Mouse (Mus musculus) erythroblast, embryonic 14.5 days (primary cell): Measurements from ENCODE around the gene Agap1.

Experiments used
- GATA1 ChIP-seq: IDR thresholded peaks from 2 replicates; pipeline ENCODE4 v1.6.1; 2012; ENCODE audit warnings: low read length, inconsistent platforms, mixed read lengths
- TAL1 ChIP-seq: IDR thresholded peaks from 3 replicates; pipeline ENCODE4 v1.6.1; 2012; ENCODE audit warnings: low read length, inconsistent platforms, mixed read lengths

DNA sequence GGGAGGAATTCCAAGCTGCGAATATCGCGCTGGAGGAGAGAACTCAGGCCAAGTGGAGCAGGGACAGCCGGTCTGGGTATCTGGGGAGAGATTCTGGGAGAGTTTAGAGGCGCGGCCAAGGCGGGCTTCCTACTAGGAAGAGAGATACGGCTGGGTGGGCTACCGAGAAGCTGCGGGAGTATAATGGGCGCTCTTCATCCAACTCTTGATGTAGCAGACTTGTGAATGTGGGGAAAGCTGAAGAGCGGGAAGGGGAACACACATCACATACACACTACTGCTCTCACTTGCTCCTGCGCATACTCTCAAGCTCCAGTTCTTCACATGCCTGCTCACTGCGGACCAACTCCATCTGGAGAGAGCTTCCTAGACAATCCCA is 469.0 kb downstream of the Agap1 start:
- TF ChIP-seq GATA1 (no peak), TAL1 (no peak)
